In the genomic region with DNA sequence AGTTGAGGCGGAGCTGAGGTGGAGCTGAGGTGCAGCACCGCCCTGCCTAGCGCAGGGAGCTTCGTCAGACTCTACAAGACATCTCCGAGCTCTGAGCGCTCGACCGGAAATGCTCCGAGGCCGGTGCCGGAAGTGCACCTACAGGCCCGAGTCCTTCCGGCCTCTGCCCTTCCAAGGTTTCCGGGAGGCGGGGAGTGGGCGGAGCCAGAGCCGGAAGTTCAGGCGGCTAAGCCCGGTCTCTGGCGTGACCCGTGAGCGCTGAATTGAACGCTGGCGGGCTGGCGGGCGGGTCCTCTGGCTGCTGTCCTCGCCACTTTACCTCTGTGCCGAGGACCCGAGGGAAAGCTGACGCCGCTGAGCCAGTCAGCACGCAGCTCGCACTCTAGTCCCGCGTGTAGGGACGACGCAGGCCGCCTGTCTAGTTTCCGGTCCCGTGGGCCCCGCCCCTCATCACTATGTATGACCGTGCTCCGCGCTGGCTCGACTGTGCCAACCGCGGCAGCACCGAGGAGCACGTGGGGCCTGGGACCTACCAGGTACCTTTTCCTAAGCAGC, we compare ENCODE assay signal across 8 mouse cellular contexts. TPM values are rescaled to one million over a fixed set of nuclear protein-coding genes. Genes with fewer than 3 reads are reported as not detected.
DNase-seq lines count a peak whose midpoint lies in the region; ATAC-seq and TF ChIP-seq lines count a peak whose summit lies in the region.

A gene (plus strand): TSS at position 251 of the 555 bp plus-strand sequence.

- H3K9me3 ChIP-seq in hindbrain, embryonic 15.5 days: no peaks in the 10 kb centered on the region

- peak within 1 kb of the TSS; percentile 91 for H3K4me3 ChIP-seq in gastrocnemius, adult 2 months
- peak within 1 kb of the TSS; percentile 62 for H3K4me3 ChIP-seq in hindbrain, embryonic 15.5 days

- H3K4me2 ChIP-seq in hindbrain, embryonic 15.5 days: peak within 1 kb of the TSS; percentile 90

- peak within 1 kb of the TSS; percentile 95 for H3K27ac ChIP-seq in gastrocnemius, adult 2 months
- H3K27ac ChIP-seq in hindbrain, embryonic 15.5 days (replicated peaks): peak within 1 kb of the TSS; percentile 98

- ATAC-seq in hindbrain, embryonic 15.5 days (ENCODE audit: low FRiP score, low read depth): peak; percentile 99

- peak; percentile 94 to 97 for DNase-seq in adrenal gland, adult (ENCODE audit: inconsistent age in 2 of 2, low spot score in 1 of 2)
- DNase-seq in embryo, embryonic 10 days (ENCODE audit: low spot score): peak; percentile 88
- DNase-seq in gastrocnemius, adult 2 months: peak; percentile 95
- peak; percentile 81 to 86 for DNase-seq in layer of hippocampus, postnatal 25 days (ENCODE audit: extremely low spot score in 1 of 2, low spot score in 1 of 2)
- peak; percentile 95 for DNase-seq in lung, postnatal 10 days
- DNase-seq in ovary, postnatal 14 days (ENCODE audit: low spot score): peak; percentile 87
- DNase-seq in thymus, postnatal 0 days (ENCODE audit: low spot score): peak; percentile 95

- peak within 1 kb of the TSS; percentile 67 for H3K9ac ChIP-seq in hindbrain, embryonic 15.5 days

- H3K27me3 ChIP-seq in hindbrain, embryonic 15.5 days: peaks cover 24% of the 10 kb centered on the region

- no peaks in the 10 kb centered on the region for H3K36me3 ChIP-seq in hindbrain, embryonic 15.5 days

- intact Hi-C loops in gastrocnemius, adult 2 months (cut with DNase I): loop anchor here (5.0 kb wide), 1 partner anchor 128 kb away; a partner anchor contains a TSS

- peaks cover 5% of the 10 kb centered on the region for H3K4me1 ChIP-seq in hindbrain, embryonic 15.5 days (replicated peaks)

- no peak; the same call in 1 of the 2 replicates for TF ChIP-seq CTCF in gastrocnemius, adult 2 months (IDR thresholded peaks at IDR 0.05)

- WGBS in hindbrain, embryonic 15.5 days: under 1% methylated on average over 49 of the region's 49 CpGs

RNA-seq across cellular contexts. Expression of the gene that starts here (rescaled TPM):
- not detected for total RNA-seq in gastrocnemius, adult 2 months (2021)
- polyA plus RNA-seq in hindbrain, embryonic 15.5 days (2015; fragmentation: Nextera tagmentation; extraction: Ambion mirVana): 0.06 TPM in 1 of 2 replicates, not detected in the other
- total RNA-seq in layer of hippocampus, postnatal 25 days (2021): under 1 TPM in 1 of 2 experiments, not detected in 1; 0.10 TPM
- polyA plus RNA-seq in thymus, postnatal 0 days (2015; fragmentation: Nextera tagmentation; extraction: Ambion mirVana): not detected in 2 replicates

Comparison
In these comparisons a context has a peak if more than half of its experiments do, and no peak if none do; other contexts are left out.
1. Peak in every context shown above with its lines: DNase-seq, ATAC-seq, H3K4me3 ChIP-seq and H3K27ac ChIP-seq.
2. Peak in DNase-seq, H3K4me3 ChIP-seq and H3K27ac ChIP-seq in gastrocnemius, adult 2 months; RNA of the gene not detected or under 1 TPM.
3. Peak in ATAC-seq, H3K4me3 ChIP-seq, H3K27ac ChIP-seq, H3K9ac ChIP-seq and H3K4me2 ChIP-seq in hindbrain, embryonic 15.5 days; RNA of the gene not detected or under 1 TPM.
4. Peak in DNase-seq in layer of hippocampus, postnatal 25 days; RNA of the gene not detected or under 1 TPM.
5. Peak in DNase-seq in thymus, postnatal 0 days; RNA of the gene not detected or under 1 TPM.